ENCODE assay signal across 14 mouse cellular contexts in the genomic region with DNA sequence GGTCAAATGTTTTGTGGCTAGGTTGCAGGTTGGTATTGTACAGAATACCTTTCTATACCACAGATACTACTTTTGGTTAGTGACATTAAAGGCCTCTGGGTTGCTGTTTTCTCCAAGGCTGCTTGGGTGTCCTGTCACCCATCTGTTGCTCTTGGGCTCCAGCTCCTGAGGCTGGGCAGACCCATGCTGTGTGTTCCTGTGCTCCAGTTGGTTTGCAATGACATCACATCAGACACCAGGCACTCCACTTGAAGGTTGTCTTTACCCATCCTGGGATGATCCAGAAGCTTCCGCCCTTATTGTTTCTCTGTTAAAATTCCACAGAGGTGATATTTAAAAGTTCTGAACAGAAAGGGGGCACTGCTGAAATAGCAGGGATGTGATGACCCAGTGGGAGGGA. TPM values are rescaled to one million over a fixed set of nuclear protein-coding genes. Genes with fewer than 3 reads are reported as not detected.
"Had no signal": no experiment of that assay in that cellular context is flagged by ENCODE, and none has a peak within 500 bp of the region (broad histone marks: within the 10 kb centered on the region; RNA-seq: fewer than 3 reads in every experiment).

No protein-coding gene starts in this region.

- H3K4me2 ChIP-seq: limb, embryonic 12.5 days; neural tube, embryonic 15.5 days had no signal

- H3K27ac ChIP-seq: limb, embryonic 12.5 days; liver, embryonic 14.5 days; neural tube, embryonic 15.5 days had no signal

- H3K4me3 ChIP-seq: limb, embryonic 12.5 days; myocyte; neural tube, embryonic 15.5 days had no signal

- H3K36me3 ChIP-seq: limb, embryonic 12.5 days had no signal

- H3K9ac ChIP-seq: limb, embryonic 12.5 days; liver, embryonic 14.5 days; neural tube, embryonic 15.5 days had no signal

- DNase-seq: kidney, postnatal 25 days; liver; lung, adult 18-20 months; midbrain, embryonic 14.5 days; right cerebral cortex, adult 18-20 months; right cerebral cortex, postnatal 25 days; thymus, adult 18-20 months; thymus, postnatal 14 days had no signal

- H3K9me3 ChIP-seq: neural tube, embryonic 15.5 days had no signal

- H3K27me3 ChIP-seq: limb, embryonic 12.5 days; neural tube, embryonic 15.5 days had no signal

RNA-seq across cellular contexts. Expression of a gene that starts 26.9 kb away (rescaled TPM):
- polyA plus RNA-seq: kidney, embryonic 16.5 days; liver, embryonic 14.5 days; myocyte; small intestine, adult 2 months had no signal
